Mouse (Mus musculus): ENCODE data around the gene D16Ertd472e. TPM values are rescaled to one million over a fixed set of nuclear protein-coding genes. Genes with fewer than 3 reads are reported as not detected.

Gene D16Ertd472e
- polyA plus RNA-seq, 1 experiment from 2014 or later = 5.5 TPM

- Histone ChIP-seq H3K27me3 (replicated peaks; ENCODE audit: control insufficient read depth, insufficient read depth, low read length) (no peaks in the 10 kb centered on the region), H3K4me3 (ENCODE audit: low read length) (no peak overlapping the region), H3K4me2 (ENCODE audit: low read length) (no peak overlapping the region), H3K9me3 (ENCODE audit: control insufficient read depth, low read length) (no peaks in the 10 kb centered on the region), H3K9ac (ENCODE audit: low read depth, low read length) (no peak overlapping the region), H3K36me3 (ENCODE audit: control insufficient read depth, insufficient read depth, low read length) (no peaks in the 10 kb centered on the region), H3K27ac (ENCODE audit: low read depth, low read length) (no peak overlapping the region), H3K4me1 (ENCODE audit: control insufficient read depth, insufficient read depth, low read depth, low read length) (no peaks in the 10 kb centered on the region)
- ATAC-seq = no peak
- 84% methylated on average over 6 of the region's 6 CpGs for WGBS
These were observed 14.6 kb upstream of the D16Ertd472e start for GRCm38 (mm10) chr16:78591130-78591529.

GRCm38 (mm10) chr16:78588821-78589220 lies 12.3 kb upstream of the D16Ertd472e start:
- Histone ChIP-seq H3K27me3 (replicated peaks; ENCODE audit: control insufficient read depth, insufficient read depth, low read length) (no peaks in the 10 kb centered on the region), H3K4me3 (ENCODE audit: low read length) (no peak overlapping the region), H3K4me1 (ENCODE audit: control insufficient read depth, insufficient read depth, low read depth, low read length) (no peaks in the 10 kb centered on the region), H3K4me2 (ENCODE audit: low read length) (no peak overlapping the region), H3K36me3 (ENCODE audit: control insufficient read depth, insufficient read depth, low read length) (no peaks in the 10 kb centered on the region), H3K27ac (ENCODE audit: low read depth, low read length) (no peak overlapping the region), H3K9me3 (ENCODE audit: control insufficient read depth, low read length) (no peaks in the 10 kb centered on the region), H3K9ac (ENCODE audit: low read depth, low read length) (no peak overlapping the region)
- ATAC-seq = no peak
- WGBS = 80% methylated on average over 2 of the region's 2 CpGs

- Histone ChIP-seq H3K4me1 (ENCODE audit: control insufficient read depth, insufficient read depth, low read depth, low read length) (no peaks in the 10 kb centered on the region), H3K9me3 (ENCODE audit: control insufficient read depth, low read length) (no peaks in the 10 kb centered on the region), H3K9ac (ENCODE audit: low read depth, low read length) (no peak overlapping the region), H3K4me3 (ENCODE audit: low read length) (no peak overlapping the region), H3K27me3 (replicated peaks; ENCODE audit: control insufficient read depth, insufficient read depth, low read length) (no peaks in the 10 kb centered on the region), H3K27ac (ENCODE audit: low read depth, low read length) (no peak overlapping the region), H3K4me2 (ENCODE audit: low read length) (no peak overlapping the region), H3K36me3 (ENCODE audit: control insufficient read depth, insufficient read depth, low read length) (no peaks in the 10 kb centered on the region)
- WGBS = 85% methylated on average over 7 of the region's 7 CpGs
- ATAC-seq = no peak
These were observed 10.1 kb upstream of the D16Ertd472e start for GRCm38 (mm10) chr16:78586621-78587020.

- H3K27ac ChIP-seq (ENCODE audit: low read depth, low read length) = no peak overlapping the region
- H3K9ac ChIP-seq (ENCODE audit: low read depth, low read length) = no peak overlapping the region
- H3K4me1 ChIP-seq (ENCODE audit: control insufficient read depth, insufficient read depth, low read depth, low read length) = no peaks in the 10 kb centered on the region
- H3K9me3 ChIP-seq (ENCODE audit: control insufficient read depth, low read length) = no peaks in the 10 kb centered on the region
- 78% methylated on average over 11 of the region's 11 CpGs for WGBS
- no peaks in the 10 kb centered on the region for H3K36me3 ChIP-seq (ENCODE audit: control insufficient read depth, insufficient read depth, low read length)
- no peak overlapping the region for H3K4me3 ChIP-seq (ENCODE audit: low read length)
- H3K4me2 ChIP-seq (ENCODE audit: low read length) = no peak overlapping the region
- no peaks in the 10 kb centered on the region for H3K27me3 ChIP-seq (replicated peaks; ENCODE audit: control insufficient read depth, insufficient read depth, low read length)
- no peak for ATAC-seq
These were observed 9.3 kb upstream of the D16Ertd472e start for GRCm38 (mm10) chr16:78585664-78586397.

- Histone ChIP-seq H3K4me1 (ENCODE audit: control insufficient read depth, insufficient read depth, low read depth, low read length) (no peaks in the 10 kb centered on the region), H3K9ac (ENCODE audit: low read depth, low read length) (no peak overlapping the region), H3K9me3 (ENCODE audit: control insufficient read depth, low read length) (no peaks in the 10 kb centered on the region), H3K27ac (ENCODE audit: low read depth, low read length) (no peak overlapping the region), H3K4me2 (ENCODE audit: low read length) (no peak overlapping the region), H3K4me3 (ENCODE audit: low read length) (no peak overlapping the region), H3K36me3 (ENCODE audit: control insufficient read depth, insufficient read depth, low read length) (no peaks in the 10 kb centered on the region), H3K27me3 (replicated peaks; ENCODE audit: control insufficient read depth, insufficient read depth, low read length) (no peaks in the 10 kb centered on the region)
- WGBS = 84% methylated on average over 4 of the region's 4 CpGs
- ATAC-seq = no peak
These were observed 8.7 kb upstream of the D16Ertd472e start for GRCm38 (mm10) chr16:78585163-78585562.

- Histone ChIP-seq H3K36me3 (ENCODE audit: control insufficient read depth, insufficient read depth, low read length) (no peaks in the 10 kb centered on the region), H3K9ac (ENCODE audit: low read depth, low read length) (no peak overlapping the region), H3K4me3 (ENCODE audit: low read length) (no peak overlapping the region), H3K9me3 (ENCODE audit: control insufficient read depth, low read length) (no peaks in the 10 kb centered on the region), H3K27me3 (replicated peaks; ENCODE audit: control insufficient read depth, insufficient read depth, low read length) (no peaks in the 10 kb centered on the region), H3K27ac (ENCODE audit: low read depth, low read length) (no peak overlapping the region), H3K4me1 (ENCODE audit: control insufficient read depth, insufficient read depth, low read depth, low read length) (no peaks in the 10 kb centered on the region), H3K4me2 (ENCODE audit: low read length) (no peak overlapping the region)
- no peak for ATAC-seq
- WGBS = 91% methylated on average over 4 of the region's 4 CpGs
These were observed 7.5 kb upstream of the D16Ertd472e start for GRCm38 (mm10) chr16:78583968-78584367.

- Histone ChIP-seq H3K4me3 (ENCODE audit: low read length) (no peak overlapping the region), H3K4me1 (ENCODE audit: control insufficient read depth, insufficient read depth, low read depth, low read length) (no peaks in the 10 kb centered on the region), H3K27ac (ENCODE audit: low read depth, low read length) (no peak overlapping the region), H3K27me3 (replicated peaks; ENCODE audit: control insufficient read depth, insufficient read depth, low read length) (no peaks in the 10 kb centered on the region), H3K36me3 (ENCODE audit: control insufficient read depth, insufficient read depth, low read length) (no peaks in the 10 kb centered on the region), H3K9ac (ENCODE audit: low read depth, low read length) (no peak overlapping the region), H3K9me3 (ENCODE audit: control insufficient read depth, low read length) (no peaks in the 10 kb centered on the region), H3K4me2 (ENCODE audit: low read length) (no peak overlapping the region)
- WGBS = 96% methylated on average over 7 of the region's 7 CpGs
- ATAC-seq = no peak
These were observed 3.9 kb upstream of the D16Ertd472e start for GRCm38 (mm10) chr16:78580387-78580786.

GRCm38 (mm10) chr16:78579386-78579785 lies 2.9 kb upstream of the D16Ertd472e start:
- H3K4me2 ChIP-seq (ENCODE audit: low read length) = no peak overlapping the region
- no peaks in the 10 kb centered on the region for H3K36me3 ChIP-seq (ENCODE audit: control insufficient read depth, insufficient read depth, low read length)
- ATAC-seq = no peak
- peaks cover 5% of the 10 kb centered on the region for H3K4me1 ChIP-seq (ENCODE audit: control insufficient read depth, insufficient read depth, low read depth, low read length)
- 90% methylated on average over 4 of the region's 4 CpGs for WGBS
- H3K9ac ChIP-seq (ENCODE audit: low read depth, low read length) = no peak overlapping the region
- H3K4me3 ChIP-seq (ENCODE audit: low read length) = no peak overlapping the region
- no peaks in the 10 kb centered on the region for H3K27me3 ChIP-seq (replicated peaks; ENCODE audit: control insufficient read depth, insufficient read depth, low read length)
- no peaks in the 10 kb centered on the region for H3K9me3 ChIP-seq (ENCODE audit: control insufficient read depth, low read length)
- H3K27ac ChIP-seq (ENCODE audit: low read depth, low read length) = no peak overlapping the region

GRCm38 (mm10) chr16:78577085-78577671 lies 670 bp upstream of the D16Ertd472e start:
- Histone ChIP-seq H3K4me1 (ENCODE audit: control insufficient read depth, insufficient read depth, low read depth, low read length) (peaks cover 10% of the 10 kb centered on the region), H3K4me2 (ENCODE audit: low read length) (peak overlapping the region; percentile 81), H3K36me3 (ENCODE audit: control insufficient read depth, insufficient read depth, low read length) (no peaks in the 10 kb centered on the region), H3K27me3 (replicated peaks; ENCODE audit: control insufficient read depth, insufficient read depth, low read length) (no peaks in the 10 kb centered on the region), H3K27ac (ENCODE audit: low read depth, low read length) (no peak overlapping the region), H3K9me3 (ENCODE audit: control insufficient read depth, low read length) (no peaks in the 10 kb centered on the region), H3K4me3 (ENCODE audit: low read length) (peak overlapping the region; percentile 86), H3K9ac (ENCODE audit: low read depth, low read length) (peak overlapping the region; percentile 80)
- ATAC-seq = peak; percentile 5
- WGBS = 22% methylated on average over 14 of the region's 14 CpGs

Data from hindbrain, embryonic 16.5 days (tissue).